Mouse (Mus musculus) spleen, adult 18-20 months (tissue): Measurements from ENCODE around the gene Pgam5.

Experiments used
- DNase-seq, 2 experiments: peaks; one replicate each; pipeline ENCODE4 v3.0.0; 2022; ENCODE audit warnings: mixed read lengths in 2 of 2

Gene Pgam5

DNA sequence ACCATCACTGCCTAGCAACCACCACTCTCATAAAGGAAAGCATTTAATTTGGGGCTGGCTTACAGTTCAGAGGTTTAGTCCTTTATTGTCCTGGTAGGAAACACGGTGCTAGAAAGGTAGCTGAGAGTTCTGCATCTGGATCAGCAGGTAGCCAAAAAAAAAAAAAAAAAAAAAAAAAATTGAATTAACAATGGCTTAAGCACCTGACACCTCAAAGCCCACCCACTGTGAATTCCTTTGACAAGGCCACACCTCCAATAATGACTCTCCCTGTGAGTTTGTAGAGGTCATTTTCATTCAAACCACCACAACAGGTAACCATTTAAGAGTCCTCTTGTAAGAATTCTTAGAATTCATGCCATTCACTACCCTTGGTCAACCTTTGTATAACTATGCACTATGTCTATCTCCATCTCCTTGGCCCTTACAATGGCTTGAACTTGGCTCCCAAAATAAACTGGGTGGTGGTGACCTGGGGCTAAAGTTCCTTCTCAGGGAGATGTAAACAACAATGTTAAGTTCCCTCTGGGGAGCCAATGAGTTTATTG lies 42.3 kb downstream of the Pgam5 start:
- no peak for DNase-seq

- DNase-seq: no peak
These were observed 44.7 kb downstream of the Pgam5 start for GRCm38 (mm10) chr5:110225056-110225455.

DNA sequence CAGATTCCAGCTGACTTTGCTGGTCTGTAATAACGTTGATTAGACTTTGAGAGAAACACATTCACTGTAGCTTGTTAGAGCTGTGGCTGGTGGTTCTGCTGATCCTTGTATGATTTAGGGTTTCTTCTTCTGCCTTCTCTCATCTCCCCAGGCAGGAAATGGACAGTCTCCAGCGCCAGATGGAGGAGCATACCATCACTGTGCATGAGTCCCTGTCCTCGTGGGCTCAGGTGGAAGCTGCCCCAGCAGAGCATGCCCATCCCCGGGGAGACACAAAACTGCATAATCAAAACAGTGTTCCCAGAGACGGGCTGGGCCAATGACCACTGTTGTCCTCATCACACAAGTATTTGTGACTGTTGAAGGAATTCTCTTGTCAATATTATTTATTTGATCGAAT lies 47.0 kb downstream of the Pgam5 start:
- DNase-seq: no peak

- DNase-seq: no peak
These were observed 49.4 kb downstream of the Pgam5 start for GRCm38 (mm10) chr5:110220331-110220730.

DNA sequence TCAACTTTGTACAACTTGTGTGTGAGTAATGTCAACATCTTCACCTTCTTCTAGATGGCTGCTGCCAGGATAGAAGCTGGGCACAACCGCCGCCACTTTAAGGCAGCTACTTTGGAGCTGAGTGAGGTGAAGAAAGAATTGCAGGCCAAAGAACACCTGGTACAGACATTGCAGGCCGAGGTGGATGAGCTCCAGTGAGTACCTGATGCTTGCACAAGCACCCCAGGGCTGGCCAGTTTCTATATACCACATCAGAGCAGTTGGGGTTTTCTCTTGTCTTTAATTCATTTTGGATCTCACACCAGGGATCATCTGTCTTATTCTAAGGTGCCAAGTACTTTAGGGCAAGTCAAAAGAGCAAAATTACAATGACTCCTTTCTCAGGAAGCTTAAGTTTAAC lies 52.9 kb downstream of the Pgam5 start:
- DNase-seq: no peak

DNA sequence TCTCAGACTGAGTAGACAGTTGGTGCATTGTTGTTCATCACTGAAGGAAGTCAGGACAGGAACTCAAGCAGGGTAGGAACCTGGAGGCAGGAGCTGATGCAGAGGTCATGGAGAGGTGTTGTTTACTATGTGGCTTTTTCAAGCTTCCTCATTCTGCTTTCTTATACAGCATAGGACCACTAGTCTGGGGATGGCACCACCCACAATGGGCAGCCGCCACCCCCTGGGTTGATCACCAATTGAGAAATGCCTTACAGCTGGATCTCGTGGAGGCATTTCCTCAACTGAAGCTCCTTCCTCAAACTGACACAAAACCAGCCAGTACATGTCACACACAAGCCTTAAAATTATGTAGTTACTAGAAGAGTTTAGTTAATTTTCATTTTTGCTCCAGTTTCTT lies 58.4 kb downstream of the Pgam5 start:
- DNase-seq: no peak
